Comparison of ENCODE assay signal across 8 mouse cellular contexts in genomic region chr16:11066029-11066832, GRCm38 (mm10). TPM values are rescaled to one million over a fixed set of nuclear protein-coding genes. Genes with fewer than 3 reads are reported as not detected.
A peak's percentile ranks its signal among the peaks of the same experiment; 100 is the strongest.
DNase-seq lines count a peak whose midpoint lies in the region; ATAC-seq lines count a peak whose summit lies in the region.

TSS of gene Litaf (minus strand) at chr16:11066157.

- peak; percentile 98 for ATAC-seq in hindbrain, embryonic 15.5 days (ENCODE audit: low FRiP score, low read depth)

- H3K36me3 ChIP-seq in hindbrain, embryonic 15.5 days: no peaks in the 10 kb centered on the region

- no peaks in the 10 kb centered on the region for H3K27me3 ChIP-seq in hindbrain, embryonic 15.5 days

- peak within 1 kb of the TSS; percentile 87 for H3K4me3 ChIP-seq in hindbrain, embryonic 15.5 days

- H3K4me1 ChIP-seq in hindbrain, embryonic 15.5 days (replicated peaks): peaks cover 65% of the 10 kb centered on the region

- DNase-seq in T-cell, adult 2 months (ENCODE audit: low spot score): peak; percentile 97
- peak; percentile 96 to 98 for DNase-seq in cerebellum, postnatal 36 days
- peak; percentile 95 to 97 for DNase-seq in frontal cortex, postnatal 36 days (ENCODE audit: low spot score in 2 of 2)
- peak; percentile 95 for DNase-seq in left cerebral cortex, adult 11 months (ENCODE audit: low spot score)
- DNase-seq in lung, postnatal 4 days: peak; percentile 98 to 99
- DNase-seq in retina, postnatal 7 days (ENCODE audit: low read depth, low spot score): peak; percentile 98
- DNase-seq in urinary bladder, adult 2 months (ENCODE audit: low spot score): peak; percentile 90

- peak within 1 kb of the TSS; percentile 98 for H3K27ac ChIP-seq in hindbrain, embryonic 15.5 days (replicated peaks)

- H3K4me2 ChIP-seq in hindbrain, embryonic 15.5 days: peak within 1 kb of the TSS; percentile 74

- H3K9me3 ChIP-seq in hindbrain, embryonic 15.5 days: no peaks in the 10 kb centered on the region

- H3K9ac ChIP-seq in hindbrain, embryonic 15.5 days: peak within 1 kb of the TSS; percentile 95

- WGBS in hindbrain, embryonic 15.5 days: under 1% methylated on average over 70 of the region's 78 CpGs

RNA-seq across cellular contexts. Expression of gene Litaf, which starts in this region (rescaled TPM):
- polyA plus RNA-seq in hindbrain, embryonic 15.5 days (2015; fragmentation: Nextera tagmentation; extraction: Ambion mirVana): 30.1 and 32.2 TPM in 2 replicates
- polyA plus RNA-seq in urinary bladder, adult 2 months (2012; rRNA removed): 47.8 and 57.6 TPM in 2 replicates

Comparison
In these comparisons a context has a peak if more than half of its experiments do, and no peak if none do; other contexts are left out.
1. Peak in every context shown above with its lines: DNase-seq, ATAC-seq, H3K4me3 ChIP-seq and H3K27ac ChIP-seq.